Mouse (Mus musculus) urinary bladder, adult 18-20 months (tissue): ENCODE results near the gene Kcng3.

Experiments used
- DNase-seq, 2 experiments: peaks; one replicate each; pipeline ENCODE4 v3.0.0; 2022; ENCODE audit warnings: low spot score in 2 of 2, mixed read lengths in 2 of 2

Kcng3 gene

DNA sequence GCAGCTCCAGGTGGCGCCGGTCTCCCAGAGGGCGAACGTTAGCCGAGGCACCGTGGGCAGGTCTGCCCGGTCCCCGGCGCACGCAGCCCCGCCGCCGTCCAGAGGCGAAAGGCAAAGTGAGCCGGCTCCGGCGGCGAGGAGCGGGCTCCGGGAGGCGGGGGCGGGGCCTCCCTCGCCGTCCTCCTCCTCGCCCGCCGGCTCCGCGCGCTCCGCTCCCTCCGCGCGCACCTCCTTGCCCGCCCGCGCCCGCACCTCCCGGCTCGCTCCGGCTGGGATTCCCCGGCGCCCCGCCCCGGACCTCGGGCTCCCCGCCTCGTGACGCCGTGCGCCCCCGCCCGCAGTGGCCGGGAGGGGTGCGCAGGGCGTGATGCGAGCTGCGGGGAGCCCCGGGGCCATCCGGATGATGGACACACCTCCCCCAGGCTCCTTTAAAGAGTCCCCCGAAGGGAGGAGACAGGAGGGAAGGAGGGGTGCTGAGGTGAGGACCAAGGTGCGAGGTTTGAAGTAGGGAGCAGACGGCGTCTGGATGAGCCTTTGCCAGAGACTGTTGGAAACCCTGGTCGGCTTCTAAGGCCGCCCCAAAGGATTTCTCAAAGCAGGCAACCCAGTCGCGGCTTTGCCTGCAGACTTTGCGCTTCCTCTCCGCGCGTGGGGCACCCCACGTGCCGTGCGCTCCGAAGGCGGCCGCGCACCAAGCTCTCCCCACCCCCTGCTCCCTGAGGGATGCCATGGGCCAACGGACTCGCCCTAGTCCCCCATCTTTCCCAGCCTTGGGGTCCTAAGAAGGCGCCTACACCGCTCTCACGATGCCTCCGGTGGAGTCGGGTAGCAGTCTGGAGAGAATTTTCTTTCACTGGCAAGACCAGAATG, at the start of gene Kcng3:
TSS of gene Kcng3 (minus strand) at position 113 of the 870 bp plus-strand sequence.
- peak; percentile 9 to 57 for DNase-seq

DNA sequence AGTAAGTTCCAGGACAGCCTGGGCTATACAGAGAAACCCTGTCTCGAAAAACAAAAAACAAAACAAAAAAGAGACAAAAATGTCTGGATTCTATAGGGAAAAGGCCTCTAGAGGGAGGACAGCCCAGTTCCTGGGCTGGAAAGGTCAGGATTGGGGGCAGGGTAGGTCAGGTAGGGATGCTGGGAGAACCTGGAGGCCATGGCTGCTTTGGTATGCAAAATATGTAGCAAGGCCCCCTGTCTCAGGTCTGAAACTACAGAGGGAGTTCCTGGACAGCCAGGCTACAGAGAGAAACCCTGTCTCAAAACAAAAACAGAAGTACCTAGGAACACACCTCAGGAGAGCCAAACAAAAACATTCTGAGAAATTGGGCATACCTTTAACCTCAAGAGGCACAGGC, 45.7 kb upstream of the Kcng3 start:
- DNase-seq: no peak

DNA sequence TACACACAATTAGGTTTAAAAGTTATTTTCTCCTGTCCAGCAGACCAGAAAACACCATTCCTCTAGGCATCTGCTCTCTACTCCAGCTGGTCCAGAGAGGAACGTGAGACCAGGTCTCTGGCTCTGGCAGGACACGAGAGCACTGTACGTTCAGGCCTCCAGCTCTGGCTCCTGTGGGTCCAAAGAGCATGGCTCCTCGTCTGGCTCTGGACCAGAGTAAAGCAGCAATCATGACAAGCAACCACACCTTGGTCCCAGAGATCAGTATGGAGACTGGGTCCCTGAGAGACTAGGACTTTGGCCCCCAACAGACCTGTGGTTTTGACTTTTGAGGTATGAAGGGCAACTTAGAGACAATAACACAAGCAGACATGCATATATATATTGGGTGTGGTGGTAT, 41.0 kb upstream of the Kcng3 start:
- DNase-seq: no peak

DNA sequence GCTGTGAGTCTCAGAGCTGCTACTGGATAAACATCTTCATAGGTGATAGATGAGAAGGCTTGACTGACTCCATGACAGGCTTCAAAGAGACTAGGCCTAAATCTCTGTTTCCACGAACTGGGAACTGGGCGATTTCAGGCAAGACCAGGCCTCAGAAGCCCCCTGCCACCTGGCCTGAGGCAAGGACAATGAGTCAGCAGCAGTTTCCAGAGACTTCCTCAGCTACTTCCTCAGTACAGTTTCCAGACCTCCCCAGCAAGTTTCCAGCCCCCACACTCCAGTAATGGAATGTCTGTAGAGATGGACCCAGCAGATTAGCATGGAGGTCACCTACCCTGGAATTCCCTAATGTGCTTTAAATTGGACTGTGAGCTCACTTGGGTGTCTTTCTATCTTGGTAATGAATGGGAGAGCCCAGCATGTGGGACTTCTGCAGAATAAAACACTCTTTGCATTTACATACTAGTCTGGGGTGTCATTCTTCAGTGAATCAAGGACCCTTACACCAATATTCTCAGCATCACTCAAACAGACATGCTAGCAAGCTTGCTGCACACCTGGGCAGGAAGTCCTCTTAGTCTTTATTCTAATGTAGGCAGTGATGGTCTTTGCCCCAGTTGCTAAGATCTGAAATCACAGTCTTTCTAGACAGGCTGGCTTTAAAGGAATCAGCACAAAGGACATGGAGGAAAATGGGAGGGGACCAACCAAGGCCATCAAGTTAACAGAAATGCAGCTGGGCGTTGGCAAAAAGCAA, 36.4 kb upstream of the Kcng3 start:
- no peak for DNase-seq

DNA sequence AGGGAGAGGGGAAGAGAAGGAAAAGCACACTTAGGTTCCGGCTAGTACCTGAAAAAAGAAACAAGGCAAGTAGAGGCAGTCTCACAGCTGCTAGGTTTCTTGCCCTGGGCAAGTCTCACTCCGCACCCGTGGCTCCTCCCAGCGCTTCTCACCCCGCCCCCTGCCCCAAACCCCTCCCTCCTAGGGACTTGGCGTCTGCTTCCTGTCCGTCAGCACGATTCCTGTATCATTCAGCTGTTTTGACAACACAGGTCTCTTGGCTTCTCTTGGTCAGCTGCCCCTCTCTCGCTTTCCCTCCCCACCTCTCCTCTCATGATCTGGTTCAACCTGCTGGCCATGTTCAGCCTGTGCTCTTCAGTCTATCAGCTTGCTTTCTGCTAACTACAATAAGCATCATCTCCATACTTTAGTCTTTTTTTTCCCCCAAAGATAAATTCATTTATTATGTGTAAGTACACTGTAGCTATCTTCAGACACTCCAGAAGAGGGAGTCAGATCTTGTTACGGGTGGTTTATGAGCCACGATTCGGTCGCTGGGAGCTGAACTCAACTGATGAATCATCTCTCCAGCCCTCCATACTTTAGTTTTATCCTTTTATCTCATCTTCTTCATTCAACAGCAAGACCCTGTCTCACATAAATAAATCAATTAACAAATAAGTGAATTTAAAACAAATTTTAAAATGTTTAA, 35.0 kb upstream of the Kcng3 start:
- DNase-seq: no peak

DNA sequence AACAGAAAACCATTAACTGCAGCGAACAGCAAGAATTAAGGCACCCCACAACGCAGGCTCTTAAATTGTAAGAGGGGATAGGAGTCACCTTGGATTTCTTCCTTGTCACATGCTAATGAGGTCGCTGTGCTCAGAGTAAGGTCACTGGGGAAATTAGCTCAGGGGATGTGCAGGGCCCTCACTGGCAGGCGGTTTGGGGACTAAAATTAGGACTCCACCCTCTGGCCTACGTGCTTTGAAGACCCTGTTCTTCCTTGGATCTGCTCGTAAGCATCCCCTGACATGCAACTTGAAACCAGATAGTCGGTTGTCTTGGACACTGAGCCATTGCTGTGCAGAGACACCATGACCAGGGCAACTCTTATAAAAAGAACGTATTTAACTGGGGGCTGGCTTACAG, 33.1 kb upstream of the Kcng3 start:
- DNase-seq: no peak

DNA sequence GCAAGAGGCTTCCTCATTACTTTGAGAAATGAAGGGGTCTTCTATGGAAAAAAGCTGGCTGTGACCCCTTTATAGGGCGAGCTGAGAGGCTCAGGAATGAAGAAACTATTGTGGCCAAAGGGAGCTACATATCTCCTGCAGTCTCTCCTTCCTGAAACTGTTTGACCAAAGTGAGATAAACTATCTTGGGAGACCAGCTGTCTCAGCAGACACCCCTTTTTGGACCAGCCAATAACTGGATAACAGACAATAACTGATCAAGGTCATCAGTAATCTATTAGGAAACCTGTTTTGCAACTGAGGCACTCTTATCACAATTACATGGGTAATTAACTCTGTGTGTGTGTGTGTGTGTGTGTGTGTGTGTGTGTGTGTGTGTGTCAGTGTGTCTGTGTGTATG, 27.2 kb upstream of the Kcng3 start:
- DNase-seq: no peak

DNA sequence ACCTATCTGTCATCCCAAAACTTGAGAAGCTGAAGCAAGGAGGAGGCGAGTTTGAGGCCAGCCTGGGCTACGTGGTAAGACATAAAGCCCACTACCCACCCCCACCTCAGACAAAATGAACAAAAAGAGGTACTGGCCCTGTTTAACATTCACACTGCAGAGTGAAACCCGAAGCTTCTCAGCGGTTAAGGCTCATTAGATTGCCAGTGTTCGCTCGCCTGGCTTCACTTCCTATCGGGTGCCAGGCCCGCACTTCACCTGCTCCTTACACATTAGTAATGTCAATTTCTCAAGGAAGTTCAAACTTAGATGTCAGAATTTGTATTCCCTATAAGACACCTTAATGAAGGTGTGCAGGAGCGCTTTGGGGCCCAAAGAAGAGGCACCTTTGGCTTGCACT, 25.7 kb upstream of the Kcng3 start:
- DNase-seq: no peak

DNA sequence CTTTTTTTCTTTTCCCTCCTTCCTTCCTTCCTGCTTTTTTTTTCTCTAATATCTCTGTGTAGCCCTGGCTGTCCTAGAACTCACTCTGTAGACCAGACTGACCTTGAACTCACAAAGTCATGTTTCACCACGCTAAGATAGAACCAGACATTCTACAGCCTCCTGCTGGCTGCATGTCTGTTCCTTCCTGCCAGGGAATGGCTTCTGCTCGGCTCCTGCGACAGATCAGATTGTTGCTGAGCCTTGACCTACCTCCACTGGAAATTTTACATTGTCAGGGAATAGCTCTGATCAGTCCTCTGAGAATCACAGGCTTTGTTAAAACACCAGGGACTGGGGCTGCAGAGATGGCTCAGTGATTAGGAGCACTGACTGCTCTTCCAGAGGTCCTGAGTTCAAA, 24.0 kb upstream of the Kcng3 start:
- DNase-seq: no peak

DNA sequence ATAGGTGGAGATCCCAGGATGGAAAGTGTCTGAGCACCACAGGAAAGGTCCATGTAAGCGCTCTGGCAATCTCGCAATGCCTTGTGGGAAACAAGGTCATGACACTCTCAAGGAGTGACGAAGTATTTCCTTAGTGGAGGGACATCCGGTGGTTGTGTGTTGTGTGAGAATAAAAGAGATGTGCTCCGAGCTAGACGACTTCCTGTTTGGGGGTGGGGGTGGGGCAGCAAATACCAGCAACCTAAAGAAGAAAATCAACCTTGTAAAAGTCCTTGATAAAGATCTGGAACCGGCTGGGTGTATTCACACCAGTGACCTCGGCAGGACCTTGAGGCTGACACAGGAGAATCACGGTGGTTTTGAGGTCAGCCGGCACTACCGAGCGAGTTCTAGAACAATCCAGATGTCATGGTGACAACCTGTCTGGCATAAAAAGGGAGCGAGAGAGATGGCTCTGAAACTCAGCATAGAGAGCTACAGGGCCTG, 23.0 kb upstream of the Kcng3 start:
- DNase-seq: no peak

DNA sequence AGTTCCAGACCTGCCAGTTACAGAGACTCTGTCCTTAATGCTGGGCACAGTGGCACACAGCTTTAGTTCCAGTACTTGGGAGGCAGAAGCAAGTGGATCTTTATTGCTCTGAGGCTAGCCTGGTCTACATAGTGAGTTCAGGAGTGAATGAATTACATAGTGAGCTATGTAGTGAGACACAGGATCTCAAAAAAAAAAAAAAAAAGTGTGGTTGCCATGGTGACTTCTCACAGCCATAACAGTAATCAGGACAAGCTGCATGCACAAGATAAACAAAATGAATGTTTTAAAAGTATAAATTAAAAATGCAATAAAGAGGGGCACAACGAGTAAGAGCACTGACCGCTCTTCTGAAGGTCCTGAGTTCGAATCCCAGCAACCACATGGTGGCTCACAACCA, 21.9 kb upstream of the Kcng3 start:
- DNase-seq: no peak

DNA sequence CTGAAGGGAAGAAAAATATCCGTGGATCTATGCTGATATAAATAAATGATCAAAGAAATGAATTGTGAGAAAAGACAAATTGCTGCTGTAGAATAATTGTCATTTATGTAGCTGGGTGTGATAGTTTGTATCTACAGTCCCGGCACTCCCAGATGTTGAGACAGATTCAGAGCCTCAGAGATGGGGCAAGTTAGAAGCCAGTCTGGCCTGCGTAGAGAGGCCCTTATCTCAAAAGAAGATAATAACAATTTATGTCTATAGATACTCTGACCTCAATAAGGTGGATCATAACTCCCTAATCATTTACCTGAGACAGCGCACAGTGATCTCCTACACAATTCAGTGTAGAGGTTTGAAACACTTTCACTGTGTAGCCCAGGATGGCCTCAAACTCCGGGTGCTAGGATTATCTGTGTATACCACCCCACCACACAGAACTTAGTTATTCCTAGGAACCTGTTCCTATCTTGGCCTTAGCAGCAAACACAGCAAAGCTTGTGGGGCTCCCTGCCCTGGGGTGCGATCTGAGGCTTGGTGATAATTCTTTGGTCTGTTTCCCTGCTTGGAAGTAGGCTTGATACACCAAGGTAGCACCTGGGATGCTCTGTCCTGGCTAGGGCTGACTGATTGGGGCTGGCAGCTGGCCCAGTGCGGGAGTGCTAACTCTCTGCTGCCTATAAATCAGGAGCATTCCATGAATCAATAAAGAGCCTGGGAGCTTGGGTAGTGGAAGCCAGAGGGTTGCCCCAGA, 19.4 kb upstream of the Kcng3 start:
- no peak for DNase-seq

DNA sequence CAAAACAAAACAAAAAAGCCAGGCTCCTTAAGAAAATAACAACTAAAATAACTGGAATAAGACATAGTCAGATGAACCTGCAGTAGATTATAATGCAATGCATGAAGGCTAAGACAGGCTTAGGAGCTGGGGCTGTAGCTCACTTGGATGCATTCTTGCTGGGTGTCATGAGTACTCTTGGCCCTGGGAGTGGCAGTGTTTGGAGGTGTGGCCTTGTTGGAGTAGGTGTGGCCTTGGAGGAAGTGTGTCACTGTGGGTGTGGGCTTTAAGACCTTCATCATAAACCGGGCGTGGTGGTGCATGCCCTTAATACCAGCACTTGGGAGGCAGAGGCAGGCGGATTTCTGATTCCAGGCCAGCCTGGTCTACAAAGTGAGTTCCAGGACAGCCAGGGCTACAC, 18.3 kb upstream of the Kcng3 start:
- no peak for DNase-seq

DNA sequence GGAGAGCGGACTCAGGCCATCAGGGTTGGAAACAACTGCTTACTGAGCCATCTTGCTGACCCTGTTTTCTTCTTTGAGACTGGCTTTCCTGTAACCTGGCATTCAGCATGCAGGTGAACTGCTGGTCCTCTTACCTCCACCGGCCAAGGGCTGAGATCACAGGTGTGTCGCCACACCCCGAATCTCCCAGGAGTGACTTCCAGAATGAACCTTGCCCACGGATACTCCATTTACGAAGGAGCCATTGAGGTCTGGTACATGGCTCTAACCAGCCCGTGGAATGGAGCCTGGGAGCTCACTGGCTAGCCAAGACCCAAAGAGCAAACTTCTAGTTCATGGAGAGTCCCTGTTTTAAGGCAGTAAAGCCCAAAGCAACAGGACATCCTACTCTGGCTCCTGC, 15.7 kb upstream of the Kcng3 start:
- no peak for DNase-seq

DNA sequence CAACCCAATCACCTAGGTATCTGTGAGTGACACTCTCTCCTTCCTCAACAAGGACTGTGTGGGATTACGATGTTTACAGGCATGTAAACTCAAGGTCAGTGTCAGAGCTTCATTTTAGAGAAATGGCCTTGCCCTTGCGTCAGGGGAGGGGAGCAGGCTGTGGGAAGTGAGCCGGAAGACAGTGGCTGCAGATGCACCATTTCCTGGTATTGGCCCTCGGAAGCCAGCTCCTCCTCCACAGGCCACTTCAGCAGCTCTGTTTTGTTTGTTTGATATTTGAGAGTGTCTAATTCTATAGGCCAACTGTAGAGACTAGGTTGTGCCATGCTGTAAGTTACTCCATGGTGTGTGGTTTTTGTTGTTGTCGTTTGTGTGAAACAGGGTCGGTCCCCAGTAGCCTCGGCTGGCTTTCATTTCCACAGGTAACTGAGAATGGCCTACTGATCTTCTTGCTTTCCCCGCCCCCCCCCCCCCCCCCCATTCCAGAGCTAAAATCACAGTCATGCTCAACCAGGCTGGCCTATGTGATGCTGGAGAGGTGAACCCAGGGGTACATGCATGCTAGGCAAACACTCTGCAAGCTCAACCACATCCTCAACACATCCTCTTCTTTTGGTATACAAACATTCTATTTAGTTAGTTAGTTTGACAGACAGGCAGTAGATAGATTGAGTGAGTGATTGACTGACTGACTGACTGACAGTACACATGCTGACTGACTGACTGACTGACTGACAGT, 14.9 kb upstream of the Kcng3 start:
- DNase-seq: no peak

DNA sequence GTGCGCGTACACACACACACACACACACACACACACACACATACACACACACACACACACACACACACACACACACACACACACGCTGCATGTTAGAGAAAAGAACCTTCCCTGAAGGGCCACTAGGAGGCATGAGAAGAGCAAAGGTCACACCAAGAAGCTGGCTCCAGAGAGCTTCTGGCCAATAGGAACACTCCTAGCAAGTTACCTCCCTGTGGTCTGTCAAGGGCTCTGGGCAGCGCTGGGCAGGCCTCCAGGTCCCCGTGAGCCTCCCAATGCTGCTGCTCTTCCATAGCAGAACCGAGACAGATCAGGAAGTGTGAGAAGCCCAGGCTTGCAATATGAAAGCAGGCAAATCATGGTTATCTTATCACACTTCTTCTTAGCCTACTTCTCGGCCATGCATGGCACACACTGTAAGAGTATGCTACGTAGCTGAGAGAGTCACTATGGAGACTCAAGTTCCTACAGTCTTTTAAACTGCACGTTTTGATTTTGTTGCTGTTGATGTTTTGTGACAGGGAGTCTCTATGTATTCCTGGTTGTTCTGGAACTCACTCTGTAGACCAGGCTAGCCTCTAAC, 13.6 kb upstream of the Kcng3 start:
- DNase-seq: peak; percentile 8 to 18

DNA sequence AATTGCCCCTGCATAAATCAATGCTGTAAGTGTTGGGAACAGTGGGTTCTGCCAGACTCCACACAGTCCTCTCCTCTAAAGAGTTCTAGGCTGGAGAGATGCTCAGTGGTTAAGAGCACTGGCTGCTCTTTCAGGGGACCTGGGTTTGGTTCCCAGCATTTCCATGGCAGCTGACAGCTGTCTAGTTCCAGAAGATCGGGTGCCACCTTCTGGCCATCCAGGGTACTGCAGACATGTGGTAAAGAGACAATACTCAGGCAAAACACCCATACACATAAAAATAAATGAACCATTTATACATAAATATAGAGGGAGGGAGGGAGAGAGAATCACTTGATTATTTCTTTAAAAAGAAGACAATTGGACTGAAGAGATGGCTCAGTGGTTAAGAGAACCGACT, 5.7 kb upstream of the Kcng3 start:
- no peak for DNase-seq

DNA sequence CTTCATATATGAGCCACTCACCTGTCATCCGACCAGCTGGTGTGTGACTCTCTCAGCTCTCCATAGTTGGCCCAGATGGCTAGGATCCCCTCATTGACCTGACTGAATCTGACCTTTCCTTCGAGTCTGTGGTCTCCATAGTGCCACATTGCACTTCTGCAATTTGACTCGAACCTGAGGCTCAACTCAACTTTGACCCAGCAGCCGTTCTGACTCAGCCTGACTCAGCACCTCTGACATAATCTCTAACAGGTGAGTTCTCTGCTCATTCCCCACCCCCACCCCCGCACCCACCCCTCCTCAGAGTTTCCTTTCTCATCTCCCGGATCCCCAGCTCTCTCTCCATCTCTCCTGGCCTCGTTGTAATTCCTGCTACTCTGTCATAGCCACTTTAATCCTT, 4.7 kb upstream of the Kcng3 start:
- DNase-seq: no peak

DNA sequence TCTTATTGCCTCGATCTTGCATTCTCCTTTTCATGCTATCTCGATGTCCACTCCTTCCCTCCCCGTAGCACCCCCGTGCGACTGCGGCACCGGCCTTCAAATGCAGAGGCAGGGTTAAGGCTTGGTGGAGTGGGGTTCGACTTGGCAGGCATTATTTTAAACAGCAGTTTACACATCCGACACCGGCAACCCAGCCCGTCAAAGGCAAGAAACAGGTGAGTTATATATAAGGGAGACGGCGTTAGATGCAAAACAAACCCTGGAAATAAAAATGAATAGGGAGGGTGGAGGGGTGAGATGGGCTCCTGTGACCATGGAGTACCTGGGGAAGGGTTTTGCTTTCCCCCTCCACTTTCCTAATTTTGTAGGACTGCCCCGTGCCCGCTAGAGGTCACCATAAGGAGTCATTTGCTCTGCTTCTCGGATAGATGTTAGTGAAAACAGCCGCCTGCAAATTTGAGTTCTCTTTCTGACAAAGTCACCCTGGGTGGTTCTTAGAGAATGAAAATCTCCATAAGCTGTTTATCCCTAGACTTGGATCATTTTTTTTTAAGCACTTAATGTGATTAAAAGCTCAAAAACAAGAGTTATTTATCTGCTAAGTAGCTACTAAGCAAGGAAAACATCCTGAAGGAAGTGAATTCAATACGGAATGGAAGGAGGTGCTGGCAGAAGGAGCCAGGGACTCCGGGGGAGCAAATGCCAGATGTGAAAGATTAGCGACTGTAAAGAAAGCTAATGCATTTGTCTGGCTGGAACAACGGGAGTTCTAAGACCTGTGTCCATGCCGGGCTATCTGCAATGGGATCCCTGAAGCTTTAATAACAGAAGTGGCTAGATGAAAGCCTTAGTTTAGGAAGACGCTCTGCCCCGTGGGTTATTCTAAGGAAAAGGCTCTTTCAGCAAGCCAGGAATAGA, 1.2 kb upstream of the Kcng3 start:
- peak in 1 of 2 experiments; percentile 29 for DNase-seq
